Mouse (Mus musculus) gonadal fat pad, adult 2 months (tissue): ENCODE results near the gene Urm1. TPM values are rescaled to one million over a fixed set of nuclear protein-coding genes. Genes with fewer than 3 reads are reported as not detected.
"Not testable (repeated sequence)": the region's sequence is repeated elsewhere in the genome, so short reads cannot be mapped to it uniquely, and the experiment has no call there.

Experiments used
- DNase-seq: peaks from one replicate; pipeline ENCODE4 v3.0.0-alpha.2; 2012; ENCODE audit warnings: low read depth
- polyA plus RNA-seq: library from polyadenylated mRNA; depleted of rRNA; stranded (reverse); fragments of >200 nt; gene quantifications from 2 replicates; pipeline ENCODE4 v1.2.3, GENCODE M21; 2012; rRNA removed

Urm1 gene
- polyA plus RNA-seq, 1 experiment = 61.3 TPM

DNA sequence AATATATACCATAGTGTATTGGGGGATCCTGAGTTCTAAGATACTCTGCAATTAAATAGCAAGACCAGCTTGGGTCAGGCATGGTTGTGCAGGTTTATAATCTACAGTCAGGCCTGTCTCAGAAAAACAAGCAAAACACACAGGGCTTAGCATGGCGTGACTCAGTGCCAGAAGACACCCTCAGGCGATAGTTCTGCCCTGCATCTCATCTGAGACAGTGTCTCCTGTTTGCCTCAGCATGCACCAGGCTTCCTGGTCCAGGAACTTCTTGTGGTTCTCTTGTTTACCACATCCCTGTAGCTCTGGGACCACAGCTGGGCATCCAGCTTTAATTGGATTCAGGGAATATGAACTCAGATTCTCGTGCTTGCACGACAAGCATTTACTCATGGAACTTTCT lies 45.2 kb downstream of the Urm1 start:
- DNase-seq = no peak

DNA sequence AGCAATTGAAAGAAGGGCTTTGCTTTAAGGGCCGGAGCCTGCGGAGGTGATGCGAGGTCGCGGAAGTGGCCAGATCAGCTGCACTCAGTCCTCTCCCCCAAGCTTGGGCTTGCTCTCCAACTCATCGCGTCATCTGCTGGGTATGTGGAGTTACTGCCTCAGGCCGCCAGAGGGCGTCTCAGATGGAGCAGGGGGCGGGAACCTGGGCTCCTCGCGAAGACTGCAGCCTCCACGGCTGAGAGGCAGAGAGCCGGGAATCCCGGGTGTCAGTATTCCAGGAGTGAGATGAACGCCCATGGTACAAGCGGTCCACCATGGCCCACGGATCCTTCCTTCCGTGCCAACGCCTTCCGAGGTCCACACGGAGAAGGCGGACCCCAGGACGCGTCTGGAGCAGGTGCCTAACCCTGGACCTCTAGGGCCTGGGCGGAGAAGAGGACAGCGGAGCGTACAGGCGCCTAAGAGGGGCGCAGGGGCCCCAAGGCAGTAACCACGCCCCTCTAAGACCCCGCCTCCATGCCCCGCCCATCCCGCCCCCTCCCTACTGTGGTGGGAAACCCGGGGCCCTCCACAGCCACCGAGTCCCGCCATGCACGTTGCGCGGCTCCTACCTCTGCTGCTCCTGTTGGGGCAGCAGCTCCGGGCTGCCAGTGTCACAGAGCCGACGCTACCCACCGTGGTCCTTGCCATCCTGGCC lies 49.2 kb downstream of the Urm1 start, which contains the start of gene Cercam:
Cercam (plus strand) TSS at position 216 of the 697 bp plus-strand sequence.
- DNase-seq = no peak

DNA sequence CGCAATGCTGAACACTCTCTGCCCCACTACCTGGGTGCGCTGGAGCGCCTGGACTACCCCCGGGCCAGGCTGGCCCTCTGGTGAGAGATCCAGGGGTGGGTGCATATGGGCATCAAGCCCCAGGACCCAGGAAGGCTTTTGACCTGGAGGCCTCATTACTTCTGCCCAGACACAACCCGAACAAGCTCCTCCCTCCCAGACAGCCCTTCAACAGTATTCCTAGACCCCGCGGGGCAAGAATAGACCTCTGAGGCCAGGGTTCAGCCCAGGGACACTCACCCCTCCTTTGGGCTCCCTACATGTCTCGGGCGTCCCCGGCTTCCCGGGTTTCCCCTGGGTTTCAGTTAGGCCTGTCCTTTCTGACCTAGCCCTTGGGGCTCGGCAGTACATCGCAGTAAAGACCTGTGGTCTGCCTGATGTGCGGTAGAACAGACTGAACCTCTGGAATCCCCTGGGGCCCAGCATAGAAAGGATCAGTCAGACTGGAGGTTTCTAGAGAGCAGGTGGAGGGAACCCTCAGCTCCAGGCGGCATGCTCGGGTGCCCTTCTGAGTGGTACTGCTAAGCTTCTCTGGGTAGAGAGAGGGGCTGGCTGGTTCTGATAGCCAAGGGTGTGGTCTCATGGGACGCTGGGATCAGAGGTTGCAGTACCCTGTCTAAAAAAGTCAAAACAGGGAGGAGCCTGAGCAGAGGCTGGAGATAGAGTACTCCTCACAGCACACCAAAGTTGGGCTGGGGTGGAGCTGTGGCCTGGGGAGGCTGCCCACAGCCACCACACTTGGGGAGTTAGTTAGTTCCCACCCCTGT lies 50.0 kb downstream of the Urm1 start:
- DNase-seq = no peak

DNA sequence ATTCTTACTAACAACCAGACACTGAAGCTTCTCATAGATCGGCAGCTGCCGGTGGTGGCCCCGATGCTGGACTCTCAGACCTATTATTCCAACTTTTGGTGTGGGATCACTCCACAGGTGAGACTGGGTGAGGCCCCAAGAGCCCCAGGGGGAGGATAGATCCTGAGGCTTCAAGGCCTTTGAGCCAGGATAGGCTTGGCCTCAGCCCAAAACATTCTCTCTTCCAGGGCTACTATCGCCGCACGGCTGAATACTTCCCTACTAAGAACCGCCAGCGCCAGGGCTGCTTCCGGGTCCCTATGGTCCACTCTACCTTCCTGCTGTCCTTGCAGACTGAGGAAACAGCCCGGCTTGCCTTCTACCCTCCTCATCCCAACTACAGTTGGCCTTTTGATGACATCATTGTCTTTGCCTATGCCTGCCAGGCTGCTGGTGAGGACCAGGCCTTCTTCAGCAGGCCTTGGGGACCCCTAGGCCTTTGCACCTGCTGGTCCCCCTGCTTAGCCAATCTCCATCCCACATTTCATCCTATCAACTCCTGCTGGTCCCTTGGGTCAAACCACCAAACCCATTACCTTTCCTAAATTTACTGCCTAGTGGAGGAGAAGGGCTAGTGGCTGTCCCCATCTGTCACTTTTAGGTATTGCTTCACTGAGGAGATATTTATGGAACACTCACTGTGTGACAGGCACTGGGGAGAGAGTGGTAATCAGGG lies 52.9 kb downstream of the Urm1 start:
- no peak for DNase-seq

DNA sequence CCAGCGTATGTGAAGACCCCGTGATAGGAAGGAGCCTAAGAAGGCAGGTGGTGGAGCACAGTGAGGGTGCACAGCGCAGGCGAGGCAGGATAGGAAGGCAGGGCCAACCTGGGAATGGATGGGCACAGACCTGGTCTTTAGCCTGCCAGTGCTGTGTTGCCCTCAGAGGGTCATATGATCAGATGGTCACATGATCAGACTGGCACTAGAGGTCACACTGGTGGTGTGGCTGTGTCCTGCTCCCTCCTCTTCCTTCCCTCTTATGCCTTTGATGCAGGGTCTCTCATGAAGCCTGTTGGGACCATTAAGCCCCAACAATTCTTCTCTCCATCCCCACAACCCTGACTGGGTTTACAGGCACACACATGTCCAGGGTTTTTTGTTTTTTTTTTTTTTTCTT lies 53.9 kb downstream of the Urm1 start:
- DNase-seq = no peak

DNA sequence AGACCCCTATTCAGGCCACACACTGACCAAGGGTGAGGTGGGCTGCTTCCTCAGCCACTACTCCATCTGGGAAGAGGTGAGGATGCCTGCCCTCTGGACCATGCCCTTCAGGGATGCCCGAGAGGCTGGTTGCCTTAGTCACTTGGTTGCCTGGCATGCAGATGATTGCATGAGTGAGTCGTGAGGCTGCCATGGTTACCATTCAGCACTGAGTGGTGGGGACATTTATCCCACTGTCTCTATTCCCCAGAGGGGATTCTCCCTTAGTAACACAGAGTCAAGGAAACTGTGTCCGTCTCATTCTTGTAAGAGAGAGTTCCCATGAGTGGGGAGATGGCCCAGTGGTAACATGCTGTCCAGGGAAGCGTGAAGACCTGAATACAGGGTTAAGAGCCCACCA lies 58.2 kb downstream of the Urm1 start:
- no peak for DNase-seq

DNA sequence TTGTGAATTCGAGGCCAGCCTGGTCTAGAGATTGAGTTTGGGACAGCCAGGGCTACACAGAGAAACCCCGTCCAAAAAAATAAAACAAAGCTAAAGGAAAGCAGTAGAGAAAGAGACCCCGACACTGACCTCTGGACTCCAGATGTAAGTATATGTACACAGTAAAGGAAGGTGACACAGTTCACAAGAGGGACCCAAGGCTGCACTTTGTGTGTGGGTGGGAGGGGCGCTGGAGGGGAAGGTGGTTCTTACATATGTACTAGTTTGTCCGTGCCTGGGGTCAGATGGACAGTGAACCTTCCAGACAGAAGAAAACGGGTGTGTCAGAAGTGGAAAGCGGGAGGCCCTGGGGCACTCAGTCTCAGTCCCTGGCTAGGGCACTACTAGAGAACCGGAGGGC lies 59.3 kb downstream of the Urm1 start:
- no peak for DNase-seq

DNA sequence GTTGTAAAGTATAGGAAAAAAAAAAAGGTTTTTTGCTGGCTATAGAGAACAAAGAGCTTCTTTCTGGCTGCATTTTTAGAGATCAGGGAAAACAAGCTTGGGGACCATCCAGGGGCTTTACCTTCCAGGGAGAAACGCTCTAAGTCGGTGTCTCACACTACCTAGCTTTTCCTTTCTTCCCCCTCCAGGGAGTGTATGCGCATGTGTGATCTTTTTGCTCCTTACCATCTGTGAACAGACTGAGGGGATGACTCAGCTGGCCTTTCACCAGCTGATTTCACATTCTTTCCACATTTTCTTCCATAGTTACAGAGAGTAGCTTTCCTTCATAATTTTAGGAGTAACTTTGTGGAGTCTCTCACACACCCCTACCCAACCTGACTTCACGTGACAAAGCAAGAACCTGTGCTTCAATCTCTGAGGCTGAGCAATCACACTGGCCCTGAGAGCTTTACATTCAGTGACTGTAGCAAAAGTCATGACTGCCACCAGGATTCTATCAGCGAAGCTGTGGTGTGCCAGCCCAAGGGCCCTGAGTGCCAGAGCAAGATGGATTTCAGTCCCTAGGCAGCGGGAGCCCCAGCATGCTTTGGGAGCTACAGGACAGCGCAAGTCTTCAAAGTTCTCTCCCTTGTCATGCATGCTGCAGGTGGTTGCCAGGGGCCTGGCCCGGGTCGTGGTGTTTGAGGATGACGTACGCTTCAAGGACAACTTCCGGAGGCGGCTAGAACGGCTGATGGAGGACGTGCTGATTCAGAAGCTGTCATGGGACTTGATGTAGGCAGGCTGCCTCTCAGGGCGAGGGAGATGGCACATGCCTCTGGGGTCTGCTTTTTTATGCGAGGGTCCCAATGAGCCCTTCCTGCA lies 60.3 kb downstream of the Urm1 start:
- no peak for DNase-seq

DNA sequence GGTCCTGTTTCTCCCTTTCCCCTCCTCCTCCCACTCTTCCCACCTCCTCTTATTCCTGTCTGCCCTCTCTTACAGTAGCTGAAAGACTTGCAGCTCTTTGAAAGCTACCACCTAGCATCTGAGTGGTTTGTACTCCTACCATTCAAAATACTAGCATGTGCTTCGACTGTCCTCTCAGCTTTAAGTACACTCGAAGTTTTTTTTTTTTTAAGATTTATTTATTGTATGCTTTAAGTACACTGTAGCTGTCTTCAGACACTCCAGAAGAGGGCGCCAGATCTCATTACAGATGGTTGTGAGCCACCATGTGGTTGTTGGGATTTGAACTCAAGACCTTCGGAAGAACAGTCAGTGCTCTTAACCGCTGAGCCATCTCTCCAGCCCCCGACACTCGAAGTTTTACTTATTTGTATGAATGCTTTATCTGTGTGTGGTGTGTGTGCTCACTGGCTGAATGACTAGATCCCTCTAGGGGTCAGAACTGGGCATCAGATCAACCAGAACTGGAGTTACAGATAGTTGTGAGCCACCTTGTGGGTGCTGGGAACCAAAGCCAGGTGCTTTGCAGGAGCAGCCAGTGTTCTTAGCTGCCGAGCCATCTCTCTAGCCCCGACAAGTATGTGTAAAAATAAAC lies 66.9 kb downstream of the Urm1 start:
- DNase-seq = not testable (repeated sequence)

DNA sequence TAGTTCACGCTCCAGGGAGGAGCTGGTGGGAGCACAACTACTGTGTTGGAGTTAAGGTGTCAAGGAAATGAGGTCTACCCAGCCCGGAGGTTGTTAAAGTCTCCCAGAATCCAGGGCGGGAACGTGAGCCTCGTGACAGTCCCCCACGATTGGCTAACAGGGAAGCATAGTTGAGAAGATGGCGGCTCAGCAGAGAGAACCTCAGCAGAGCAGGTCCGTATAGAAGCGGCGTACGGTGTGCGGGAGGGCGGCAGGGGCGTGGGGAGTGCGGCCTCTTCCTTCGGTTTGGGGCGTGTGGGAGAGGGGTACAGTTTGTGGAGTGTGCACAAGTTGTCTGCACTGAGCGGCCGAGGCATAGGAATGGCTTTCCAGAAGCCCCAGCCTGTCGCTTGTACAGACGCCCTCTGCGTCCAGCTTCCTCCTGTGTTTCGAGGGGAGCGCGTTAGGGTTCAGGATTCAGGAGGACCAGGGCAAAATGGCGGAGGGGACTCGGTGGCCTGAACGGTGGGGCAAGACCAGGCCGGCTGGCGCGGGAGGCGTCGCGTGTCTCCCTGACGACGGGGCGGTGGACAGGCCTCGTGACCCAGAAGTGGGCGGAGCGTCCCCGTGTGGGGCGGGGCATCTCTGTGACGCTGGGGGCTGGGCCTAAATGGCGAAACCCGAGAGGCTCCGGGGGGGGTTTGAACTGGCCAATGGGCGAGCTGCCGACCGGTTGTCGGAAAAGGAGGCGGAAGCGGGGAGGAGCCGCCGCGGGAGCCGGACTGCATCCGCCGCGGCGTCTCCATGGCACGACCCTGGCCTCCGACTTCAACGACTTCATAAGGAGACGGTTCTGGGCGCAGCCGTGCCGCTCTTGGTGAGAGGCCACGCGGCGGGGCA lies 69.4 kb downstream of the Urm1 start, which contains the start of gene Odf2:
Odf2 (plus strand) TSS at position 156 of the 879 bp plus-strand sequence.
- DNase-seq = peak; percentile 66

DNA sequence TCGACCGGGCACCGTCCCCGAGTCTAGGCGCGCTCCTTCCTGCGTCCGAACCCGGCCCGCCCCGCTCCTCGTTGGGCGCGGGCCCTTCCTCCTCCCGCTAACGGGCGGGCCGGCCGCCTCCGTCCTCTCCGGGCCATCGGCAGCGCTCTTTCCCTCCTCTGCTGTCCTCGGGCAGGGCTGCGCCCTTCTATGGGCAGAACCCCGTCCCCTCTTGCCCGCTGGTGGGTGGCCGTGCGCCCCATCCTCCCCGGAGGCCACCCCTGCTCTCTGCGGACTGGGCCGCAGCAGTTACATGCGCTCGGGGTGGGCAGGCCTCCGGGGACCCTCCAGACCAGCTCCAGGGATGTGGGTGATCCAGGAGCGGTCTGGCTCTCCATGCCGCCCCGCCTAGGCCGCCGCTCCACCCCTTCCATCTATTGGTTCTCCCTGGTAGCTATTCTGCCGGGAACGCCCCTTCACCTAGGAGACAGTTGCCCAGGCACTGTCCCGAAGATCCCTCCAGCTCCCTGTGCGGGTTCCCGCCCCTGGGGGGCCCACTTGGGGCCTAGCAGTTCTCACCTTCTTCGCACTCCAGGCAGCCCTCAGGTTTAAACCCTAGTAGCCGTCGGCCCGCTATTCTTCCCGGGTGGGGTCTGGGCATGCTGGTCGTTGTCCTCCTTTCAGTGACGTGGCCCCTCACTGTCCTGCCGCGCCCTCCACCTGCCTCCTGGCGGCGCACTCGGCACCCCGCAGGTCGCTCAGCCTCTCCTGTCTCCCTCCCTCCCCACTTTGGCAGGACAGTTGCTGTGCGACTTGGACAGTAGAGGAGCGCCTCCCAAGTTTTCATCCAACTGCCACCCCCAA lies 70.3 kb downstream of the Urm1 start:
- no peak for DNase-seq

DNA sequence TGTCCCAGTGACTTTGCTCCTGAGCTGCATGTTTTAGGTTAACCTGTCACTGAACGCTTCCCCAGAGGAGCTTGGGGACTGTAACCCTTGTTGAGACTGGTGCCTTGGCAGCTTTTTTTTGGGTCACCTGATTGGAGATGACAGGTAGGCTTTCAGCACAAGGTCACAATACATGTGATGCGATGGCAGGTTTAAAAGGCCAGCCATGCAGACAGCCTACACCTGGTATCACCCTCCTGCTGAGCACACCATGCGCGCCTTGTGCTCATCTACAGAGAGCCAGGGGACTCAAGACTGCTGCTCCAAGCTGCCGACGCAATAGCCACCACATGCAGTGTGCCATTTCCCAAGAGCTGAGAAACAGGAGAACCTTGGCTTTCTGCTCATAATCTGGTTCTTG lies 71.9 kb downstream of the Urm1 start:
- DNase-seq = no peak

Other genes with a start within 250 kb of the Urm1 start
- gene Rapgef1, start 200.4 kb upstream of the Urm1 start, polyA plus RNA-seq = 45.3 and 52.4 TPM in 2 replicates
- 0.09 TPM in 1 of 2 replicates, not detected in the other for gene Gm13420, start 68.4 kb upstream of the Urm1 start, polyA plus RNA-seq
- not detected in 2 replicates for gene Gm13547, start 60.8 kb upstream of the Urm1 start, polyA plus RNA-seq
- 23.1 and 34.4 TPM in 2 replicates for gene Coq4, start 32.6 kb upstream of the Urm1 start, polyA plus RNA-seq
- gene Trub2, start 31.6 kb upstream of the Urm1 start, polyA plus RNA-seq = 54.2 and 73.3 TPM in 2 replicates
- 64.2 and 65.8 TPM in 2 replicates for gene Slc27a4, start 17.4 kb upstream of the Urm1 start, polyA plus RNA-seq
- gene Cercam, start 49.1 kb downstream of the Urm1 start, polyA plus RNA-seq = 15.0 and 22.4 TPM in 2 replicates
- 30.6 and 41.7 TPM in 2 replicates for gene Odf2, start 69.1 kb downstream of the Urm1 start, polyA plus RNA-seq
- gene Gle1, start 115.4 kb downstream of the Urm1 start, polyA plus RNA-seq = 19.3 and 24.5 TPM in 2 replicates
- 150 and 210 TPM in 2 replicates for gene Sptan1, start 145.5 kb downstream of the Urm1 start, polyA plus RNA-seq
- gene Wdr34, start 228.8 kb downstream of the Urm1 start, polyA plus RNA-seq = 37.6 and 45.3 TPM in 2 replicates
- gene Set, start 237.3 kb downstream of the Urm1 start, polyA plus RNA-seq = 28.5 and 37.2 TPM in 2 replicates